ENCODE assay signal across 10 mouse cellular contexts in genomic region chr12:73340642-73341293, GRCm38 (mm10). TPM values are rescaled to one million over a fixed set of nuclear protein-coding genes. Genes with fewer than 3 reads are reported as not detected.
DNase-seq lines count a peak whose midpoint lies in the region; ATAC-seq and TF ChIP-seq lines count a peak whose summit lies in the region.
"Had no signal": no experiment of that assay in that cellular context is flagged by ENCODE, and none has a peak within 500 bp of the region (broad histone marks: within the 10 kb centered on the region; RNA-seq: fewer than 3 reads in every experiment).

No protein-coding gene starts in this region.

- ATAC-seq in embryonic facial prominence, embryonic 11.5 days (replicated peaks; ENCODE audit: insufficient number of reproducible peaks, low FRiP score, low TSS enrichment, low read depth): 0 out of 2 replicates have a peak, but pooled peaks have one; percentile 67
- ATAC-seq in neural tube, embryonic 14.5 days (ENCODE audit: low read depth): peak; percentile 38; the same call in 1 of the 2 replicates
- ATAC-seq in cerebellum, adult (ENCODE audit: insufficient number of reproducible peaks, low FRiP score, low TSS enrichment): no peak

- DNase-seq in layer of hippocampus, adult 2 months (ENCODE audit: low spot score in 2 of 2): no peak
- DNase-seq in layer of hippocampus, postnatal 10 days (ENCODE audit: low spot score in 2 of 2): no peak
- DNase-seq in embryonic facial prominence, embryonic 11.5 days (ENCODE audit: low spot score): peak; percentile 63
- no peak for DNase-seq in cerebellum, postnatal 25 days
- DNase-seq: gastrocnemius, postnatal 14 days; right cerebral cortex, postnatal 14 days had no signal

- H3K9me3 ChIP-seq in embryonic facial prominence, embryonic 11.5 days (replicated peaks; ENCODE audit: control insufficient read depth, low read length): no peaks in the 10 kb centered on the region
- H3K9me3 ChIP-seq in neural tube, embryonic 14.5 days (ENCODE audit: control insufficient read depth, low read length): no peaks in the 10 kb centered on the region
- H3K9me3 ChIP-seq: liver, embryonic 15.5 days had no signal

- peaks cover 26% of the 10 kb centered on the region for H3K4me1 ChIP-seq in brown adipose tissue, adult 24 weeks (ENCODE audit: control insufficient read depth, insufficient read depth, insufficient read length, low read length)
- peaks cover 4% of the 10 kb centered on the region for H3K4me1 ChIP-seq in embryonic facial prominence, embryonic 11.5 days (ENCODE audit: control insufficient read depth, insufficient read depth, low read length)
- 0 out of 2 replicates have a peak, but pooled peaks cover 3% of the 10 kb centered on the region for H3K4me1 ChIP-seq in neural tube, embryonic 14.5 days (ENCODE audit: control insufficient read depth, insufficient read depth, low read length)
- H3K4me1 ChIP-seq: liver, embryonic 15.5 days had no signal

- WGBS in embryonic facial prominence, embryonic 11.5 days: 9% methylated on average over 8 of the region's 8 CpGs
- WGBS in neural tube, embryonic 14.5 days: 16% methylated on average over 8 of the region's 8 CpGs

- H3K27me3 ChIP-seq in embryonic facial prominence, embryonic 11.5 days (ENCODE audit: control insufficient read depth, insufficient read depth, low read length): no peaks in the 10 kb centered on the region
- no peaks in the 10 kb centered on the region for H3K27me3 ChIP-seq in neural tube, embryonic 14.5 days (ENCODE audit: control insufficient read depth, insufficient read depth, low read length)
- H3K27me3 ChIP-seq: liver, embryonic 15.5 days had no signal

- peak overlapping the region; percentile 3; the same call in 1 of the 2 replicates for H3K27ac ChIP-seq in layer of hippocampus, adult 2 months
- peak overlapping the region; percentile 83 for H3K27ac ChIP-seq in brown adipose tissue, adult 24 weeks (replicated peaks; ENCODE audit: low read depth, low read length)
- H3K27ac ChIP-seq in embryonic facial prominence, embryonic 11.5 days (replicated peaks; ENCODE audit: low read depth, low read length): no peak overlapping the region
- H3K27ac ChIP-seq in neural tube, embryonic 14.5 days (ENCODE audit: low read depth, low read length): no peak overlapping the region
- H3K27ac ChIP-seq: liver, embryonic 15.5 days had no signal

- H3K4me2 ChIP-seq in embryonic facial prominence, embryonic 11.5 days (ENCODE audit: low read depth, low read length): no peak overlapping the region
- H3K4me2 ChIP-seq in neural tube, embryonic 14.5 days (ENCODE audit: low read depth, low read length): no peak overlapping the region
- H3K4me2 ChIP-seq: liver, embryonic 15.5 days had no signal

- no peak overlapping the region for H3K9ac ChIP-seq in embryonic facial prominence, embryonic 11.5 days (replicated peaks; ENCODE audit: low read length)
- no peak overlapping the region for H3K9ac ChIP-seq in neural tube, embryonic 14.5 days (replicated peaks; ENCODE audit: low read depth, low read length)
- H3K9ac ChIP-seq: liver, embryonic 15.5 days had no signal

- TF ChIP-seq CTCF in layer of hippocampus, adult 2 months (conservative IDR thresholded peaks at IDR 0.05): no peak

- H3K4me3 ChIP-seq in layer of hippocampus, adult 2 months: no peak overlapping the region
- no peak overlapping the region for H3K4me3 ChIP-seq in brown adipose tissue, adult 24 weeks (ENCODE audit: insufficient read depth, low read depth, low read length)
- no peak overlapping the region for H3K4me3 ChIP-seq in embryonic facial prominence, embryonic 11.5 days (ENCODE audit: low read depth, low read length)
- no peak overlapping the region for H3K4me3 ChIP-seq in neural tube, embryonic 14.5 days (ENCODE audit: low read depth, low read length)
- H3K4me3 ChIP-seq: liver, embryonic 15.5 days had no signal

- H3K36me3 ChIP-seq in embryonic facial prominence, embryonic 11.5 days (replicated peaks; ENCODE audit: control insufficient read depth, insufficient read depth, low read depth, low read length): no peaks in the 10 kb centered on the region
- H3K36me3 ChIP-seq in neural tube, embryonic 14.5 days (ENCODE audit: control insufficient read depth, insufficient read depth, low read length): no peaks in the 10 kb centered on the region
- H3K36me3 ChIP-seq: liver, embryonic 15.5 days had no signal

RNA-seq across cellular contexts. Expression of gene Slc38a6, which starts 54.2 kb away (rescaled TPM):
- 10 to 100 TPM; 14.2 to 18.2 TPM for total RNA-seq in layer of hippocampus, adult 2 months (2021)
- 10 to 100 TPM; 11.7 to 18.6 TPM for total RNA-seq in layer of hippocampus, postnatal 10 days (2021)
- polyA plus RNA-seq in brown adipose tissue, adult 24 weeks (2012; ENCODE audit: insufficient read depth, insufficient read length, missing spikeins): 4.0 and 7.7 TPM in 2 replicates
- 11.0 and 12.8 TPM in 2 replicates for polyA plus RNA-seq in embryonic facial prominence, embryonic 11.5 days (2014; fragmentation: Nextera tagmentation; extraction: Ambion mirVana)
- polyA plus RNA-seq in neural tube, embryonic 14.5 days (2014; fragmentation: Nextera tagmentation; extraction: Ambion mirVana): 11.0 and 20.7 TPM in 2 replicates

RNA-seq across cellular contexts. Expression of gene Trmt5, which starts 54.3 kb away (rescaled TPM):
- total RNA-seq in layer of hippocampus, adult 2 months (2021): 10 to 100 TPM in 1 of 2 experiments, 1 to 10 TPM in 1; 9.7 to 13.0 TPM
- 10 to 100 TPM; 10.8 to 13.1 TPM for total RNA-seq in layer of hippocampus, postnatal 10 days (2021)
- 17.9 and 18.3 TPM in 2 replicates for polyA plus RNA-seq in brown adipose tissue, adult 24 weeks (2012; ENCODE audit: insufficient read depth, insufficient read length, missing spikeins)
- polyA plus RNA-seq in embryonic facial prominence, embryonic 11.5 days (2014; fragmentation: Nextera tagmentation; extraction: Ambion mirVana): 23.7 and 28.8 TPM in 2 replicates
- polyA plus RNA-seq in neural tube, embryonic 14.5 days (2014; fragmentation: Nextera tagmentation; extraction: Ambion mirVana): 14.9 and 16.9 TPM in 2 replicates

Comparison
In these comparisons a context has a peak if more than half of its experiments do, and no peak if none do; other contexts are left out.
1. H3K27ac ChIP-seq: peak in layer of hippocampus, adult 2 months (single experiment) and brown adipose tissue, adult 24 weeks (single experiment); none in embryonic facial prominence, embryonic 11.5 days (single experiment) and neural tube, embryonic 14.5 days (single experiment).